Mouse (Mus musculus): ENCODE measurements around the gene Trpm3.

The Trpm3 gene

GRCm38 (mm10) chr19:22303952-22304655, 165.3 kb downstream of the Trpm3 start:
- in situ Hi-C loops (cut with MboI) = loop anchor here (10.0 to 25.0 kb wide), 3 partner anchors 529 to 929 kb away; partner anchors contain the start of gene Cemip2

GRCm38 (mm10) chr19:22308081-22308480, 169.2 kb downstream of the Trpm3 start:
- in situ Hi-C loops (cut with MboI) = loop anchor here (10.0 to 25.0 kb wide), 3 partner anchors 533 to 933 kb away; partner anchors contain the start of gene Cemip2

GRCm38 (mm10) chr19:22317306-22317705, 178.5 kb downstream of the Trpm3 start:
- in situ Hi-C loops (cut with MboI) = loop anchor here (25.0 kb wide), 1 partner anchor 755 kb away; no protein-coding TSS in a partner anchor

GRCm38 (mm10) chr19:22326813-22327212, 188.0 kb downstream of the Trpm3 start:
- in situ Hi-C loops (cut with MboI) = no loop called here

DNA sequence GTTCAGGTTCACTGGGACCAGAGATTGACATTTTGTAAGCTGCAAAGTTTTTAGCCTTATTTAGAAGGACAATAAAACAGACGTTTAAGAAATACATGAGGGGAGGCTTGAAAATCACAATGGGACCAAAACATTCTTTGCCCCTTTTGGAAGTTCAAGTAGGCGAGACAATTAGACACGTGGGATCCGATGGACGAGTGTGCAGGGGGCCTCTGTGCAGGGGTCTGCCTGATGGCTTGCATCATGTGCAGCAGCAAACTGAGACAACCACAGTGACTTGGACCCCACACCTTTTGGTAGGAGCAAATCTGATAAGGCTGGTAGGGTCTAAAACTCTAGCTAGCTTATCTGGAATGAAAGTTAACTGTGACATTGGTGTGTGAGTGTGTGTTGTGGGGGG, 188.4 kb downstream of the Trpm3 start:
- in situ Hi-C loops (cut with MboI) = no loop called here

DNA sequence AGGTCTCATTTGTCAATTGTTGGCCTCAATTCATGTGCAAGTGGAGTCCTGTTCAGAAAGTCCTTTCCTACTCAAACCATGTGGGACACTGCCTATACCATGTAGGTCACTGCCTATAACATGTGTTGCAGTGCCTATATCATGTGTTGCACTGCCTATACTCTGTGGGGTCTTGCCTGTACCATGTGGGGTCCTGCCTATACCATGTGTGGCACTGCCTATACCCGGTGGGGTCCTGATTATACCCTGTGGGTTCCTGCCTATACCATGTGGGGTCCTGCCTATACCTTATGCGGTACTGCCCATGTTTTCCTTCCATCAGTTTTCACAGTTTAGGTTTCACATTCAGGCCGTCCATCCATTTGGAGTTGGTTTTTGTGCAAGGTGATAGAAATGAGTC, 197.4 kb downstream of the Trpm3 start:
- in situ Hi-C loops (cut with MboI) = no loop called here

DNA sequence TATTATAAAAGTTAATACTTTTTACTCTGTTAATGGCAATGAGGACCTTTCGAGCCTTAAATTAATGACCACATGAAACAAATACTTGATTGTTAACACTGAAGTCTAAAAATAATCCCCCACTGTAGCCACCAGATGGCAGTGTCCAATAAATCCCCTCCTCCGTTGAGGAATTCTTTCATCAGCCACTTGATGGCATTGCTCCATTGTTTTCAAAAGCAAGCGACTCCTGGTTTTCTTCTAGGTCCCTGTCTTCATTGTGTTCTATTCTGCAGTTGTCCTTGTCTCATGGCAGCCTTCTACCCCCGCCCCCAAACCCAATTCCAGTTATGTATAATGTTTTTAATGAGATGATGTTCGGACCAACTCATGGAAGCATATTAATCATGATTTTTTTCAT, 198.6 kb downstream of the Trpm3 start:
- in situ Hi-C loops (cut with MboI) = no loop called here

DNA sequence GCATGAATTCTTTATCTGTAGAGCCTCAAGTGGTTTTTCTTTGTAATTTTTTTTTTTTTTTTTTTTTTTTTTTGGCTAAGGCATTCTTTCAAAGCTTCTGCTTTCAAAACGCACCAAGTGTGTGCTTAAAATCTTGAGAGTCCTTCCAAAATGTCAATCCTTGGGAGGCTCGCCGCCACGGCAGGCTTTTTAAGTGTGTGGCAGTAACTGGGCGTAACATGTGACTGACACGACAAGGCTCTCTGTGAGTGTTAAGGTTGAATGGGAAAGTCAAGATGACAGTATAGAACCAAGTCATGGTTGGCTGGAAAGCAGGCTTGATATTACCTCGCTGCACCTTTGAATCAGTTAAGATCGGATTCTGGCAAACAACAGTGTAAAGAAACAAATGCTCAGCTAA, 200.1 kb downstream of the Trpm3 start:
- in situ Hi-C loops (cut with MboI) = no loop called here

DNA sequence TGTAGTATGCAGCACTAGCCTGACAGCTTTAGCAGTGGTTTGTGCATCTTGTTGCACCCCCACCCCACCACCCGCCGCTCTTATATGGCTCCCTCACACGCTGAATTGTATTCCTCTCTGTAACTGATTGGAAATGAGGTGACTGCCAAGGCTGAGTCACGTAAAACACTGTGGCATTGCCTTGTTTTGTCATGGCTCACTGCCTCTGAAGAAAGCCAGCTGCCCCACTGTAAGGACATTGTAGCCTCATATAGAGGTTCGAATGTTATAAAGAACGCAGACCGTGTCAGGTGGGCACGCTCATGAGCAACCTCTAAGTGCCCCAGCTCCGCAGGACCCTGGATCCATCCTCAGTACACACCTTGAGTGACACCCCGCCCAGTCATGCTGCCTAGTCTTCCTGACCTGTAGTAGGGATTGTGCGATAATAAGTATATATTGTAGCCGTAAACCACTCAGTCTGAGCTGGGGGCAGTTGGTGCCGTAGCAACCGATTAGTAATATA, 215.2 kb downstream of the Trpm3 start:
- in situ Hi-C loops (cut with MboI) = no loop called here

DNA sequence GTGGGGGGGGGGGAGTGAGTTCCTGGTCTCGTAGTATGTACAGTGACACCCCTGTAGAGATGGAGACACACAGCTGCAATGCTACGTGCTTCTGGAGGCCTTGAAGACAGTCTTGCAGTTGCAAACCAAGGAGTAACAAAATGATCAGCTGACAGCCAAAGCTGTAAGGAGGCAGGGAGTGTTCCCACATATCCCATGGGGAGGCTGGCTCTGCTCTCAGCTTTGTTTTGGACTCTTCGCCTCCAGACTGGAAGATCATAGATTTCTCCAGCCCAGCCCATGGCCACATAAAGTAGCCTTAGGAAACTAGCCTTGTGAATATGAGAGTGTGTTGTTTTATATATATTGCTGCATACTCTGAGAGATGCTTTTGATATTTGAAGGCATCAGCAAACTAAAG, 248.0 kb downstream of the Trpm3 start:
- in situ Hi-C loops (cut with MboI) = no loop called here

DNA sequence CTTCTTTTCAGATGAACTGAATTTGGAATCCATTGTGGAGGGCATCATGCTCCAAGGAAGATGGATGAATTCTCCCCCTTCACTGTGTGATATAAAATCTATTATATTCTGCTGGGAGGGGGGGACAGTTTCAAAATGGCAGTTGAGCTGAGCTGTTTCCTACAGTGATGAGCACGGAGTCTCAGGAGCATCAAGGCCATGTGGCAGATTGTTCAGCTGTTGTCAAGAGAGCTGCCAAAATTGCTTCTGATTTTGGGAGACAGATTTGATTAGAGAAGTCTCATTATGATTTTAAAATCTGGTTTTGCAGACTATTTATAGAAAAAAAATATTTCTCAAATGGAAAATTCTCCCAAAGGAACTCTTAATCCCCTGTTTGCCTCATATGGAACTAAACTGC, 255.9 kb downstream of the Trpm3 start:
- in situ Hi-C loops (cut with MboI) = no loop called here

GRCm38 (mm10) chr19:22404049-22404448, 265.2 kb downstream of the Trpm3 start:
- in situ Hi-C loops (cut with MboI) = no loop called here

GRCm38 (mm10) chr19:22418239-22418638, 279.4 kb downstream of the Trpm3 start:
- in situ Hi-C loops (cut with MboI) = no loop called here

GRCm38 (mm10) chr19:22437207-22437606, 298.4 kb downstream of the Trpm3 start:
- in situ Hi-C loops (cut with MboI) = no loop called here

DNA sequence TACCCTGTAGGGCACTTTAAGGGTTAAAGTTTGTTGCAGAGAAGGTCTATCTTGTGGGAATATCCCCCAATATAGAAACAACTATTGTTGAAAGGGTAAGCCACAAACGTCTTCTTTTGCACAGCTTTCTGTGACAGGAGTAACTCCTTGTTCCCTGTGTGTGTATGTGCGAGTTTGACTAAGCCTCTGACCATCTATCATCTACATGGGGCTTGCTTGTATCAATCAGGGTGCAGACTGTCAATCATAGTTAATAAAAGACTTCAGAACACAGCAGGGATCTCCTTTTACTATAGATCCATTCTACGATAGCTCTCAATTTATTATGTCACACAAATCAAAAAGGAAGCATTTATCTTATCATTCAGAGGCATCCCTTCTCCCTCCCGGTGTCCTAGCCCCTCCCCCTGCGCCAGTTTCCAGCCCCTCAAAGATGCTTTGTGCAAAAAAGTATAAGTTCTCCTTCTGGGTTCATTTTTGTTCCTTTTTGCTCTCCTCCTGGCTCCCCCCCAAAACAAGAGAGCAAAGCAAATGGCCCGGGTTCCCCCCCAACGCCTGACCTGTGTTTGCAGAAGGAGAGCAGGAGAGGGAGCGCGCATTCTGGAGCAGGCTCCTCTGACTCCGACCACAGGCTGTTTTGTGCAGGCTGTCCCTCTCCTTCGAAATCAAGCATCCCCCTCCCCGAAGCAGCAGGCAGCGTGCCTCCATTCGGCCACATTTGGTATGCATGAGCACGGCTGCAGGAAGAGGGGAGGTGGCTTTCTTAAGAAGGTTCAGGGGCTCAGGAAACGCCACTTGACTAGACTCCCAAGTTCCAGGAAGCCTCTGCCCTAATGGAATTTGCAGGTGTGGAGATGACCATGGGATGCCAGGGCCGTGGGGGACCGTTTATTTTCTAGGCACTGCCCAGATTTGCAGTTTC, 308.8 kb downstream of the Trpm3 start:
- in situ Hi-C loops (cut with MboI) = no loop called here

- in situ Hi-C loops (cut with MboI) = no loop called here
Observed at GRCm38 (mm10) chr19:22448340-22449288, 309.8 kb downstream of the Trpm3 start.

GRCm38 (mm10) chr19:22451290-22451689, 312.4 kb downstream of the Trpm3 start:
- in situ Hi-C loops (cut with MboI) = no loop called here

DNA sequence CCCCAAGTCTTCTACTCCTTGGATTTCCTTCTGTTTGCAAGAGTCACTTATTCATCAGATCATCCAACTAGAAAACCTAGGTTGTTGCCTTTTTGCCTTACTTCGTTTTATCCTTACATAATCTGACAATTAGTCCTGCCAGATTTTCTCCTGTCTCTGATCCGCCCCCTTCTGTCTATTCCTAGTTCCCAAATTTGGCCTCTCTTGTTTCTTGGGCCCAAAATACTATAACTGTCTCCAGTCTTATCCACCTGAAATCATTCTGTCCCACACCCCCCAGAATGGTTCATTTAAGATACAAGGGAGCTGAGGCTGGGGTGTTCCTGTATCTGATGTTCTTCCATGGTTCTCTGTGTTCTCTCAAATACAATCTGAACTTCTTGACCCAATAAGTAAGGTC, 318.1 kb downstream of the Trpm3 start:
- in situ Hi-C loops (cut with MboI) = no loop called here

- in situ Hi-C loops (cut with MboI) = no loop called here
Observed at GRCm38 (mm10) chr19:22462043-22462442, 323.2 kb downstream of the Trpm3 start.

GRCm38 (mm10) chr19:22463506-22463905, 324.7 kb downstream of the Trpm3 start:
- in situ Hi-C loops (cut with MboI) = no loop called here

DNA sequence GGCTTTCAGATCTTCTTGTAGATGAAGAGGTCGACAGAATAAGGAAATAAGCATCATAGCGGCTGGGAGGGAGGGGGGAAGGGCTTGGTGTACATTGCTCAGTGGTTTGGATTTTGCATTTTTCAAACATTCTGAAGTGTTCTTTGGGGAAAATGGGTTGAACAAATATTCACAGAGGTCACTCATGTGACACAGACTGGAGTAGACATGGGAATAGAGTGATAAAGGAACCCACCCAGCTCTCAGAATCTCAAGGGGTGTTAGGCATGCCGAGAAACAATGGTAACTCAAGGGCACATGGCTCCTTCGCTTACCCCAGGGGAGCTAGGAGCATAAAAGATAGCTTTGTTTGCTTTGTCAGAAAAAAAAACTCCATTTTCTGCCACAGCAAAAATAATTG, 330.8 kb downstream of the Trpm3 start:
- in situ Hi-C loops (cut with MboI) = no loop called here

All from mature B cell (primary cell).